Comparison of ENCODE assay signal across 18 mouse cellular contexts in the genomic region with DNA sequence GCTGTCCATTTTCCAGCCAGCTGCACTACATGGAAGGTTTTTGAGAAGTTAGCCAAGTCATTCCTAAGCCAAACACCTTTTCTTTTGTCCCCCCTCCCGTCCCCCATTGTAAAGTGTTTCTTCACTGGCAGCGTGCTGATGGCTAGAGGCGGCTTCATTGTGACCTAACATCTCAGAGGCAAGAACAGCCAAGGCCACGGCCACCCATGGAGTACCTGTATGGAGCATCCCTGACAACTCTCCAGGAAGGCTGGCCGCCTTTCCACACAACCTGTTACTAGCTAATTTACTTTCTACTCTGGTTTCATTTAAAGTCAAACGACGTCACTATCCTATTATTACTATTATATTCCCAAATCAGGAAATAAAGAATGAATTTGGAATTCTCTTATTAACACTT. TPM values are rescaled to one million over a fixed set of nuclear protein-coding genes. Genes with fewer than 3 reads are reported as not detected.
DNase-seq lines count a peak whose midpoint lies in the region; ATAC-seq lines count a peak whose summit lies in the region.
"Had no signal": no experiment of that assay in that cellular context is flagged by ENCODE, and none has a peak within 500 bp of the region (broad histone marks: within the 10 kb centered on the region; RNA-seq: fewer than 3 reads in every experiment).

No protein-coding gene starts in this region.

- ATAC-seq in cerebellum, adult (ENCODE audit: insufficient number of reproducible peaks, low FRiP score, low TSS enrichment), result peak; percentile 84
- no peak for ATAC-seq in megakaryocyte, adult 5-6 weeks (ENCODE audit: poor library complexity, severe bottlenecking)
- ATAC-seq: CD4-positive, CD25-positive, alpha-beta regulatory T cell, adult 4 months; forebrain, embryonic 15.5 days; intestine, embryonic 15.5 days had no signal

- no peak for DNase-seq in cerebellum, postnatal 4 days (ENCODE audit: low spot score in 2 of 2)
- peak; percentile 48 for DNase-seq in cerebellum, adult 11-12 months
- peak; percentile 62 for DNase-seq in cerebellum, adult 9-10 months
- DNase-seq in cerebellum, postnatal 25 days, result peak; percentile 60 to 76
- DNase-seq in T-cell, adult 2 months (ENCODE audit: low spot score), result no peak
- no peak for DNase-seq in ovary, postnatal 14 days (ENCODE audit: low spot score)
- DNase-seq: adrenal gland, adult 2 months; adrenal gland, postnatal 36 days; B cell, adult 2 months; gastrocnemius, postnatal 14 days; heart, adult 2 months; heart, postnatal 14 days; kidney, adult 18-20 months had no signal

RNA-seq across cellular contexts. Expression of gene Dmtf1, which starts 29.8 kb away (rescaled TPM):
- 35.0 and 37.1 TPM in 2 replicates for total RNA-seq in megakaryocyte, adult 5-6 weeks (2015)
- total RNA-seq in megakaryocyte, adult 5-6 weeks (2017), result 44.3 and 59.4 TPM in 2 replicates

RNA-seq across cellular contexts. Expression of gene Tmem243, which starts 31.3 kb away (rescaled TPM):
- 98.8 and 99.9 TPM in 2 replicates for total RNA-seq in megakaryocyte, adult 5-6 weeks (2015)
- 69.8 and 75.7 TPM in 2 replicates for total RNA-seq in megakaryocyte, adult 5-6 weeks (2017)

Comparison
In these comparisons a context has a peak if more than half of its experiments do, and no peak if none do; other contexts are left out.
1. DNase-seq: peak in cerebellum, adult 11-12 months (single experiment), cerebellum, adult 9-10 months (single experiment) and cerebellum, postnatal 25 days (2 of 2); none in cerebellum, postnatal 4 days (0 of 2), T-cell, adult 2 months (single experiment) and ovary, postnatal 14 days (single experiment).